Mouse (Mus musculus): ENCODE data around the gene Smim27.

- TF ChIP-seq CTCF (conservative IDR thresholded peaks at IDR 0.05; ENCODE audit: low read length) (no peak), POU5F1 (IDR thresholded peaks at IDR 0.05; ENCODE audit: borderline replicate concordance, low read length) (no peak), NANOG (IDR thresholded peaks at IDR 0.05; ENCODE audit: borderline replicate concordance, low read length) (no peak)
These were observed 40.3 kb downstream of the Smim27 start for GRCm38 (mm10) chr4:40309682-40310081.

All from E14TG2a.4 (cell line).